Mouse (Mus musculus) macrophage (primary cell): ENCODE data around the gene Olfr643. TPM values are rescaled to one million over a fixed set of nuclear protein-coding genes. Genes with fewer than 3 reads are reported as not detected.

ENCODE experiments used
- H3K27ac ChIP-seq: fragments of 350-480 bp; formaldehyde crosslinking; 2 replicates; pipeline ENCODE4 v1.9.0; 2021
- H3K36me3 ChIP-seq: fragments of 350-480 bp; formaldehyde crosslinking; 2 replicates; pipeline ENCODE4 v1.9.0; 2021; ENCODE audit errors: inconsistent target
- H3K4me3 ChIP-seq: fragments of 350-480 bp; formaldehyde crosslinking; 2 replicates; pipeline ENCODE4 v1.9.0; 2021; ENCODE audit errors: inconsistent target
- H3K79me2 ChIP-seq: fragments of 350-480 bp; formaldehyde crosslinking; 2 replicates; pipeline ENCODE4 v1.9.0; 2021; ENCODE audit errors: inconsistent target
- WGBS: methylation state at CpG from one replicate; pipeline ENCODE4 v1.1.7; 2026; ENCODE audit warnings: inconsistent platforms; ENCODE audit not compliant: missing documents; 5-methylcytosine and 5-hydroxymethylcytosine counted together
- polyA plus RNA-seq: library from polyadenylated mRNA; stranded (reverse); fragments of 250-400 nt; gene quantifications from 3 replicates; pipeline ENCODE4 v1.2.4, GENCODE M21; 2018; ENCODE audit warnings: inconsistent platforms
- total RNA-seq, 78 experiments: library from RNA; depleted of rRNA; stranded (reverse); fragments of 250-400 nt; gene quantifications; 1 replicate in 9 of 78; 2 replicates in 24 of 78; 3 replicates in 43 of 78; 4 replicates in 2 of 78; pipeline ENCODE4 v1.2.4; 2018; ENCODE audit warnings: inconsistent platforms in 56 of 78

Olfr643 gene
- not detected for total RNA-seq (2018; cell fraction: chromatin; rRNA removed)
- total RNA-seq (2018; cell fraction: cytosol; rRNA removed): not detected
- total RNA-seq (2018; cell fraction: nucleus; rRNA removed): not detected
- not detected in 3 replicates for polyA plus RNA-seq

DNA sequence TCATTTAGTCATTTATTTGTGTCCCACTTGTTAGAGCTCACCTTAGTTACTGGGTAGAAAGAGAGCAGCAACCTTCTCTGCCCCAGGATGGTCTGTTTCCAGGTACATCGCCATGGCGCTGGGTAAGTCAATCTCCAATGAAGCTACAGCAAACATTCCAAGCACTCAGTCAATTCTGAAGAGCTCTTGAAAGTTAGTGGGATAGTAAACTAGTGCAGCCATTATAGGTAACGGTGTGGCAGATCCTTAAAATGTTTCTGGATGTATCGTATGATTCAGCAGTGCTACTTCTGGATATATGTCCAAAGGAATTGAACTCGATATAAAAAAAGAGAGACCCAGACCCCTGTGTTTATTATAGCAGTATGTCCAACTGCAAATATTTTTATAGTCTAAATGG lies at the start of gene Olfr643:
Gene Olfr643 (minus strand): TSS at position 101 of the 400 bp plus-strand sequence.
- WGBS: 91% methylated on average over 5 of the region's 5 CpGs
- H3K79me2 ChIP-seq: no peaks in the 10 kb centered on the region
- no peak within 1 kb of the TSS for H3K4me3 ChIP-seq
- no peak within 1 kb of the TSS for H3K27ac ChIP-seq
- no peaks in the 10 kb centered on the region for H3K36me3 ChIP-seq

DNA sequence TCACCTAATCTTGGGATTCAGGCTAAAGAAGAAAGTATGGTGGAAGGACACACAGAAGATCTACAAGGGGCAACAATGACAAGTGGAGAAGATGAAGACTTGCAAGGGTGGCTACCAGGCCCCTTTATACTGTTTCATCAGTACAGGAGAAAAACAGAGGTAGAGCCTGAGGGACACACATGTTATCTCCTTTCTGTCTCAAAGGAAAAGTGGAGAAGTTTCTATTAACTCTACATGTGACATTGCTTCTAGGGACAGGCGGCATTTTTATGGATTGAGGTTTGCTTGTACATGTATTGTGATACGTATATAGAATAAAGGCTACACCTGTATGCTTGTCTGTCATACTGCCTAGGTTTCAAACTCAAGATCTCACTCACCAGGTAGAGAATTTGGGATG lies 46.1 kb upstream of the Olfr643 start, which contains the start of gene Olfr648:
Gene Olfr648 (minus strand): TSS at position 101 of the 400 bp plus-strand sequence.
- Histone ChIP-seq H3K36me3 (no peaks in the 10 kb centered on the region), H3K79me2 (no peaks in the 10 kb centered on the region), H3K27ac (no peak within 1 kb of the TSS), H3K4me3 (no peak within 1 kb of the TSS)
- 95% methylated on average over 2 of the region's 2 CpGs for WGBS

DNA sequence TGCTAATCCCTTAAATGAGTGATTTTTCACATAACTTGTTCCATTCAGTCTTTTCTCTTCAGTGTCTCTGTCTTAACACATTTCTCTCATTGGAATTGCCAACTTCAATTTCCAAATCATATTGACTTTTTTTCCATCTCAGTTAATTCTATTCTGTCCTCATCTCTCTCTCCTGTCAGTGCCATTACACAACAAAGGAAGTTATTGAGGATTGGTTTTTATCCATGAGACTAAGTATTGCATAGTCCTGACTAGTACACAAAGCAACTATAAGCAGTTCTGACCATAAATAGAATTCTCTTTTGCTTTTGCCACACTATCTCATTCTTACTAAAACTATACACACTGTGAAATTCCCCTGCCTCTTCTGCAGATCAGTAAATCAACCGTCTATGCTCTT lies 41.9 kb upstream of the Olfr643 start:
- no peaks in the 10 kb centered on the region for H3K79me2 ChIP-seq
- 86% methylated on average over 1 of the region's 1 CpGs for WGBS
- no peak overlapping the region for H3K27ac ChIP-seq

DNA sequence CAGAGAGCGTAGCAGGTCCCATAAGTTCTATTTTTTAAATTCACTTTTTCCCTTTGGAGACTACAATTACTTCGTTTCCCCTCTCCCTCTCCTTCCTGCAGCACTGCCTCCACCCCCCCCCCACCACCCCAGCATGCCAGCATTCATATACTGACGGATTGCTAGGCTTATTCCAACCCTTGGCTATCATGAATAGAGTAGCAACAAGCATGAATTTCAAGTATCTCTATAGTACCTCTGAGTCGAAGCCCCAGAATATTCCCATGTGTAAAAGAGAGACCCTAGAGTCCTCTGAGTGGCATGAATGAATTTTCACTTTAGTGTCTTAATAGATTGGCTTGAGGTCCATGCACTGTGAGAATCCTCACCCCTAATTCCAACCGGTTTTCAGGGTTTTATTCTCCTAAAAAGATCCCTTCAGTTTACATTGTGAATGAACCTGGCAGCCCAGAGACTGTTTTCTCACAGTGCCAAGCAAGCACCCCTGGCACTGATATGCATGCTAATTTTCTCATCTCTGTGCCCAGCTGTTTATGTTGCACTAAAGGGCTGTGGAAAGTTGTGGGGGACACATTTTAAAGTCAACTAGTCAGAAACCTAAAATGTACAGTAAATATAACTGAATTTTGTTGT lies 41.3 kb upstream of the Olfr643 start:
- H3K27ac ChIP-seq: no peak overlapping the region
- 90% methylated on average over 5 of the region's 5 CpGs for WGBS
- no peak overlapping the region for H3K4me3 ChIP-seq
- H3K36me3 ChIP-seq: no peaks in the 10 kb centered on the region
- no peaks in the 10 kb centered on the region for H3K79me2 ChIP-seq

More for the DNA sequence above, 41.9 kb upstream of the Olfr643 start:
- Histone ChIP-seq H3K36me3 (no peaks in the 10 kb centered on the region), H3K4me3 (no peak overlapping the region)

DNA sequence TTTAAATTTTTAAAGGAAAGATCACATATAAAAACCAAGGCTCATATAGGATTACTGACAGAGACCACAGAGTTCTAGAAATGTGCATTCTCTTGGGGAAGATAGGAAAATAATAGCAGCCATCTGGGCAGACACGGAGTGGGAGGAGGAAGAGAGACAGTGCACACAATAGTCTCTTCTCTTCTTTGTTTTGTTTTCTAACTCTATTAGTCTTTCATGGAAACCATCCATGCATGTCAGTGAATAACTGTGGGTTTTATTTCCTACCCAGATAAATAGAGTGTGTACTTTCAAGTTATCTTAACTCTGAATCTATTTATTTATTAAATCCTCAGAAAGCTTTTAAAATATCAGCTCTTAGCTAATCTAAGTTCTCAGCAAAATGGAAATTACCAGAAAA lies 37.9 kb upstream of the Olfr643 start:
- 100% methylated on average over 1 of the region's 1 CpGs for WGBS
- Histone ChIP-seq H3K79me2 (no peaks in the 10 kb centered on the region), H3K27ac (no peak overlapping the region), H3K36me3 (no peaks in the 10 kb centered on the region), H3K4me3 (no peak overlapping the region)

DNA sequence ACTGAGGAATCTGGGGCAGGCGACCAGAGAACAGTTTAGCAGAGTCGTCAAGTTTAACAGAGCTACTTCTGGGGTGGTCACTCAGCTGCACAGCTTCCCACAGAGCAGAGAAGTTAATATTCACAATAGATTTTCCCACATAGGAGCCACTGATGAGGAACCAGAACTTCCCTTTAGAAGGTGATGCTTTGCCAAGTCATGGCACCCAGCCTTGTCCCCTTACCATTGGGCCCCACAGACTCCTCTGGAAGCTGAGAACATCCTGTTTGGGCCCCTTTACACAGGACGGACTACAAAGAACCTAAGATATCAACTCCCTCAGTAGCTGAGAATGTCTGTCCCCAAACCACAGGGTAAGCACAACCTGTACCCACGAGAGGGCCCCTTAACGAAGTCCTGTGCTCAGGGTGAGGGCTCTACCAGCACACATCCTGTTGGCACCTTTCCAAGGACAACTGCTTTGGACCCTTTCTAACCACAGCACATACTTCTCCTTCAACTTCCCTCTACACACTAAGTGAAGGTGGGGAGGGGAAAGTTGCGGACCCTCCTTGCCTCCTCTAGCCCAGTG lies 32.5 kb upstream of the Olfr643 start:
- H3K36me3 ChIP-seq: no peaks in the 10 kb centered on the region
- 23% methylated on average over 6 of the region's 6 CpGs for WGBS
- no peaks in the 10 kb centered on the region for H3K79me2 ChIP-seq
- no peak overlapping the region for H3K4me3 ChIP-seq
- no peak overlapping the region for H3K27ac ChIP-seq

DNA sequence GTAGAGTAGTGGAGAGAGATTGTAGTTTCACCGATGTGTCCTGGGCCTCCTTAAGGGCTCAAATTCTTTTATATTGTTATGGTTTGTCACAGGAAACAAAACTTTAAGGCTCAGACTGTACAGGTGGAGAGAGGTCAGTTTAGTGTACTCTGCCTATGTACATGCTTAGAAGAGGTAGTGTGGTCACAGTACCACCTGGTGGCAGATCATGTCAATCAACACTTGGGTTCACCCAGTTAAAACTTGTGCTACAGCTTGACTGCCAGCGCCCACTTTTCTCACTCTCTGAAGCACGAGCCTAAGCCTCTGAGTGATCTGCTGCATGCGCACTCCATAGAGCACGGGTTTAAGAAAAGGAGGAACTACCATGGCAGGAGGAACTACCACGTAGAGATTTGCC lies 29.9 kb upstream of the Olfr643 start:
- no peak overlapping the region for H3K4me3 ChIP-seq
- no peak overlapping the region for H3K27ac ChIP-seq
- 15% methylated on average over 6 of the region's 6 CpGs for WGBS
- no peaks in the 10 kb centered on the region for H3K79me2 ChIP-seq
- no peaks in the 10 kb centered on the region for H3K36me3 ChIP-seq

DNA sequence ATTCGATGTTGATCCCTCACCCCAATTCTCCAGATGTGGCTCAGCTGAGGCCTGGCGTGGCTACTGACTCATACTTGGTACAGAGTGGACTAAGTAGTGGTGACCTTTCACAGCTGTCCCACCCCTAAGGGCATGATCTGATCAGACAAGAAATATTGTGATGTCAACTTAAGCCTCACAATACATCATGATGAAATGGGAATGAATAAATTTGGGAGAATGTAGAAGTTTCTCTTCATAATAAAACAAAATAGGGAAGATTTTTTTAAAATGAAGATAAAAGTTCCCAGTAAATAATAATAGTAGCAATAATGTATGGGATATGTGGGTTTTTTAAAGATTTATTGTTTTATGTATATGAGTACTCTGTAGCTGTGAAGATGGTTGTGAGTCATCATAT lies 13.3 kb upstream of the Olfr643 start, which contains the start of gene Ubqlnl:
Gene Ubqlnl (minus strand): TSS at position 101 of the 400 bp plus-strand sequence.
- H3K79me2 ChIP-seq: no peaks in the 10 kb centered on the region
- no peak within 1 kb of the TSS for H3K27ac ChIP-seq
- H3K36me3 ChIP-seq: no peaks in the 10 kb centered on the region
- 100% methylated on average over 2 of the region's 2 CpGs for WGBS
- H3K4me3 ChIP-seq: no peak within 1 kb of the TSS

DNA sequence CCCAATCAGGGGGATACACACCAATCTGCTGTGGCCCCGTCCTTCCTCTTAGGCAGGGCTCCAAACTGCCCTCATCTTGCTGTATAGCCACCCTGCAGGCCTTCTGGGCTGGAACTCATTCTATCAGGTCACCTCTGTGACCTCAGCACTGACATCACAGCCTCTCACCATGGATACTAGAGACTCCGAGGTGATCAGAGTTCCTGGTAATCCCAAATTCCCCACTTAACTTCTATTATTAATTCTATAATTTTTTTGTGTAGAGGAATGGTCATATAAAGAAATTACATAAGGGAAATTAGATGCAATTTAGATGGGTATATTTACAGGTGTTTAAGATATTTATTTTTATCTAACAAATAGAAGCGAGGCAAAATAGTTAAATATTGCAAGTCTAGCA lies 6.0 kb upstream of the Olfr643 start, which contains the start of gene Ubqln3:
Gene Ubqln3 (minus strand): TSS at position 101 of the 400 bp plus-strand sequence.
- Histone ChIP-seq H3K4me3 (no peak within 1 kb of the TSS), H3K36me3 (no peaks in the 10 kb centered on the region), H3K79me2 (no peaks in the 10 kb centered on the region), H3K27ac (no peak within 1 kb of the TSS)
- WGBS: 90% methylated on average over 3 of the region's 3 CpGs

DNA sequence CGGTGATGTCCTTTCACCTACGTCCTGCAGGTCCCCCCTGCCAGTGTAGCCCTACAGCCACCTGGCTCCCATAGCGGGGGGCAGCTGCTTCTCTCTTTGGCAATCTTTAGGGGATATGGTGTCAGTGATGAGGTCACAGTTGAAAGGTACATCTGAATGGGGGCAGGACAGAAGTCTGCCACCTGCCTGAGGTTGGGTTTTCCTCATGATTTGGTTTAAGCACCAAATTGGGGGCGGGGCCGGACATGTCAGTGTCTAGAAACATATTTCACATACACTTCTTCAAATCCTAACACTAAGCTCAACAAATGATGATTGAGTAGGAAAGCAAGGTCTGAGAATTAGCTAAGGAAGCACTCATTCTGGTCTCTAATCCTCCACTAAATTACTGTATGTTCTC lies 7.5 kb downstream of the Olfr643 start, which contains the start of gene Ubqln5:
Gene Ubqln5 (minus strand): TSS at position 101 of the 400 bp plus-strand sequence.
- H3K4me3 ChIP-seq: no peak within 1 kb of the TSS
- no peaks in the 10 kb centered on the region for H3K79me2 ChIP-seq
- no peak within 1 kb of the TSS for H3K27ac ChIP-seq
- H3K36me3 ChIP-seq: no peaks in the 10 kb centered on the region
- WGBS: 89% methylated on average over 5 of the region's 5 CpGs

DNA sequence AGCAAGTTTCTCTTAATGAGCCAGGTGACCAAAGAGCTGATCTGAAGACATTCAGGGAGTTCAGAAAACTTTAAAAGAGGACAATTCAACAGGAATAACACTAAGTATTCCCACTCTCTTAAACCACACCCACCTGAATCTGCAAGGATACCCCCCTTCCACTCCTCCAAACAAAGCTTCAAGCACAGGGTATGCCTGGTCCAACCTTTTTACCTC lies 32.5 kb downstream of the Olfr643 start, which contains the start of gene Olfr646:
Gene Olfr646 (plus strand): TSS at position 117 of the 216 bp plus-strand sequence.
- no peaks in the 10 kb centered on the region for H3K36me3 ChIP-seq

DNA sequence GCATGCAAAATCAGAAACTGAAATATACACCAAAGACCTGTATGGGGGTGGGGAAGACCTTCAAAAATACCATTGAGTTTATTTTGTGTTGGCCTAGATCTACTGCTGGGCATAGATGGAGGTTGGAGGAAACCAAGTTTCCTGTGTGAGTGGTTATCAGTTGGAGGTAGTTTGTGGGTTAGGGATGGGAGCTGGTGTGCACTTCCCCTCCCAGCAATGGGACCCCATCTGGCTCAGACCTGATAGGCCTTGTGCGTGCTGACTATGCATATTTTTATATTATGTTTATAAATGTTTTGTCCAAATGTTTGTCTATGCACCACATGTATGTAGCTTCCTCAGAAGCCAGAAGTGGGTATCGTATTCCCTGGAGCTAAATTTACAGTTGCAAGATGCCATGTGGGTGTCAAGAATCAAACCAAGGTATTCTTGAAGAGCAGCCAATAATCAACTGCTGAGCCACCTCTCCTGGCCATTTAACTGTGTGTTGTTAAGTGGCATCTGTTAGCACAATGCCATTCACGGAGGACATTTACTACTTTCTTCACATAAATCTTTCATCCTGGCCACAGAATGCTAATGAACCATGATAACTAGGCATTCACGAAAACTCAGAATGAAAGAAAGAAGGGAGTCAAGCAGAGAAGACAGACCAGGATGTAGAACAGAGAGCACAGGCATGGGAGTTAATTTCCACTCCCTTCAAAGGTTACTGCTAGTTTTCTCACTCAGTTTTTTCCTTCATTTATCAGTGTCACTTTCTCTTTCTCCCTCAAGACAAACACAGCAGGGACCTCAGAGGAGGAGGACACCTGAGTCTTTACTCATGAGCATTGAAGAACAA lies 33.1 kb downstream of the Olfr643 start:
- no peaks in the 10 kb centered on the region for H3K79me2 ChIP-seq
- no peak overlapping the region for H3K4me3 ChIP-seq
- no peaks in the 10 kb centered on the region for H3K36me3 ChIP-seq
- WGBS: 33% methylated on average over 3 of the region's 4 CpGs
- H3K27ac ChIP-seq: no peak overlapping the region

More for the DNA sequence above, 32.5 kb downstream of the Olfr643 start, which contains the start of gene Olfr646:
- Histone ChIP-seq H3K4me3 (no peak within 1 kb of the TSS), H3K79me2 (no peaks in the 10 kb centered on the region), H3K27ac (no peak within 1 kb of the TSS)

DNA sequence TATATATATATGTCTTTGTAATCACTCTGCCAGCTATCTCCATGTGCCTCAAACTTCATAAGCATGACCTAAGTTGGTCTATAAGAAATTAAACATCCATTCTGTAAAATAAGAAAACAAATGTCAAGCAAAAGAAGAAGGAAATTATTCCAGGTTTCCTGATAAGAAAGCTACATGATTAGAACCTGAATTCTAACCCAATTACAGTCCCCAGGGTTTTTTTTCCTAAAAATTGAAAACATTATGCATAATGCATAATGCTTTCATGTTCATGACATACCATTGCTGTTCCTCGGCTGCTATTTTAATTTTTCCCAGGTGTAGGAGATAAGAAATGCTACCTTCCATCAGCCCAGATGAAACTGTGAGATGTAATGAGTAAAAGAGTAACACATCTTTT lies 51.8 kb downstream of the Olfr643 start, which contains the start of gene Olfr645:
Gene Olfr645 (minus strand): TSS at position 101 of the 400 bp plus-strand sequence.
- Histone ChIP-seq H3K79me2 (no peaks in the 10 kb centered on the region), H3K4me3 (no peak within 1 kb of the TSS), H3K27ac (no peak within 1 kb of the TSS), H3K36me3 (no peaks in the 10 kb centered on the region)
- WGBS: 83% methylated on average over 1 of the region's 1 CpGs

DNA sequence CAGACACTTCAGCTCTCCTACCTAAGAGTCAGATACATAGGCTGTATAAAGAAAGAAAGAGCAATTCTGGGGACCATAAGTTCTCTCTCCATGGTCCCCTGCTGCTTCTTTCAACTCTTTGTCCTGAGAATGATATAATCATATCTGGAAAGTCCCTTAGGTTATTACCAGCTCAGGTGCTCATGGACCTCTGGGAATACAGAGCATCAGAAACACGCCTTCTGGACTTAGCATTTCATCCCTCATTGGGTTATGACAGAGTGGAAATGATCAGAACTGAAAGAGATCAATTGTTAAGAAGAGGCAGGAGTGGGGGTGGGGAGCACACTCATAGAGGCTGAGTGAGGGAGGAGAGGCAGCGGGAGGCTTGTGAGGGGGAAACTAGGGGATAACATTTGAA lies 65.4 kb downstream of the Olfr643 start, which contains the start of gene Olfr644:
Gene Olfr644 (minus strand): TSS at position 101 of the 400 bp plus-strand sequence.
- WGBS: 90% methylated on average over 2 of the region's 2 CpGs

More for the DNA sequence above, 65.4 kb downstream of the Olfr643 start, which contains the start of gene Olfr644:
- H3K36me3 ChIP-seq: no peaks in the 10 kb centered on the region
- H3K27ac ChIP-seq: no peak within 1 kb of the TSS
- H3K79me2 ChIP-seq: no peaks in the 10 kb centered on the region
- no peak within 1 kb of the TSS for H3K4me3 ChIP-seq
